Mouse (Mus musculus) adrenal gland, postnatal 10 days (tissue): ENCODE measurements around the gene Atl2. TPM values are rescaled to one million over a fixed set of nuclear protein-coding genes. Genes with fewer than 3 reads are reported as not detected.

ENCODE experiments used
- DNase-seq: peaks from one replicate; pipeline ENCODE4 v3.0.0; 2021; ENCODE audit warnings: mixed read lengths
- total RNA-seq, 2 experiments: library from RNA; stranded (reverse); gene quantifications; 2 replicates each; pipeline ENCODE4 v1.2.3; 2021

The Atl2 gene
- total RNA-seq, 2 experiments from 2014 or later: 49.5 to 83.7 TPM

DNA sequence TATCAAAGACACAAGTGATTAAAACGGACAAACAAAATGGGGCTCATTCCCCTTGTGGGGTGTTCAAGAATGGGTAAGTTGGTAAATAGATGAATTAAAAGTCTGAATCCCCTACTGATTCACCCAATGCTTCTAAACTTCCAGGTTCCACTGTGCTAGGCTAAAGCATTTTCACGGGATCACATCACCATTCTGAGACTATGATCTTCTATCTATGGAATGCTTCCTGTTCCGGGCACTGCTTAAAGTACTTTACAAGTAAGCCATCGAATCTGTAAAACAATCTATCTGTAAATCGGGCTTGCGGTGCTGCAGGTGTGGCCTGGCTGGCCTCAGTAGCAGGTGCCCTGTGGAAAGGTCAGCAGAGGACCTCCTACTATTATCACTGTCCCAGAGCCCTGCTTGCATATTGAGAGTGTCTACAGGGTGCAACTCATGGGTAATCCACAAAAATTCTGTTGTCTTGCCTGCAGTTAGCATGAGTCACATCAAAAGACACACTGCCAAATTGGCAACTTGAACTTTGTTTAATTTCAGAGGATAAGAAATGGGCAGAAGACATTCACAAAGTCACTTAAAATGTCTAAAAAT is 2.3 kb upstream of the Atl2 start:
- DNase-seq: no peak

DNA sequence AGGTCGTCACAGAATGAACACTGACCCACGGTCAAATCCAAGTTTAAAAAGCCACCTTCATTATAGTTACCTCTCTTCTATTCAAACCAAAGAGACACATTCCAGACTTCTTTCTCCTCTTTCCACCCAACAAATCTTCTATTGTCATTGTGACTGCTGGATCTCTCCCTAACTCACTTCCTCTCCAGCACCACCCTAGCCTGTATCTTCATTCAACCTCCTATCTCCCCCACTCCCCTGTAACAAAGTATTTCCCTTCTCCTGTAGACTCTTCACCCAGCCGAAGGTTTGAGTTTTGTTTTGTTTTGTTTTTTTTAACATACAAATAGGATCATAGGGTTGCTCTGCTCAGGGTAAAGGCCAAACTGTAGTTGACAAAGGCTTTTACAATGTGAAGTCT is 1.7 kb upstream of the Atl2 start:
- DNase-seq: no peak

DNA sequence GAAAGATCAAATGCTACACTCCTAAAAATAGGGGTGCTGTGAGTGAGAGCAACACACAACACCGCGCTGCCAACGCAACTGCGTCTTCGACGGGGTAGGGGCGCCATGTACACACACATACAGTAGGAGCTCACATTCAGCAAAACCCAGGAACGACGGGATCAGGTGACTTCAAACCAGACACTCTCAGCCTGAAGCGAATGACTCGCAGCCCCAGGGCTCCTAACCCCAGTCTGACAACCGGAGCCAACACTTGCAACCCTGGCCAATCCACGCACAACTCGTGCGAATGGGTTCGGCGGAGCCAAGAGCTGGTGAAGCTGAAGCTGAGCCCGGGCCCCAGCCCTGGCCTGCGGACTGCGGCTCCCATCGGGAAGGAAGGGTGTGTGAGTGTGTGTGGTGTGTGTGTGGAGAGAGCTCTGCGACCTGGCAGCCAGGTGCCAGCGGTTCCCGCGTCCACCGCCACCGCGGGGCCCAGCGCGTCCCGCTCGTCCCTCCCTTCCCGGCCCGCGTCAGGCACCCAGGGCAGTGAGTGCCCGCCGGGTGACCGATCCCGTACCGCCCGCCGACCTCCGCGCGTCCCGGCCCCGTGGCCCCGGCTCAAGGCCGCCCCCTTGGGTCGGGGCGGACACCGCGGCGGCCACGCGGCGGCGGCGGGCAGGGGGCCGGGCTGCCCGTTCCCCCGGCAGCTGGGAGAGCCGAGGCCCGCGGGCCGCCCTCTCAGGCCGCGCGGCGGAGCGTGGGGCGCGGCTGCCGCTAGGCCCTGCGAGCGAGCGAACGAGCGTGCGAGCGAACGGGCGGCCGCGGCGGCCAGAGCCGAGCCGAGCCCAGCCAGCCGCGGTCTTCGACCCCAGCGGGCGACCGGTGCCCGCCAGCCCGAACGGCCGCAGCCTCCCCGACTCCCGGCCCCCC is 696 bp downstream of the Atl2 start:
- peak; percentile 77 for DNase-seq

DNA sequence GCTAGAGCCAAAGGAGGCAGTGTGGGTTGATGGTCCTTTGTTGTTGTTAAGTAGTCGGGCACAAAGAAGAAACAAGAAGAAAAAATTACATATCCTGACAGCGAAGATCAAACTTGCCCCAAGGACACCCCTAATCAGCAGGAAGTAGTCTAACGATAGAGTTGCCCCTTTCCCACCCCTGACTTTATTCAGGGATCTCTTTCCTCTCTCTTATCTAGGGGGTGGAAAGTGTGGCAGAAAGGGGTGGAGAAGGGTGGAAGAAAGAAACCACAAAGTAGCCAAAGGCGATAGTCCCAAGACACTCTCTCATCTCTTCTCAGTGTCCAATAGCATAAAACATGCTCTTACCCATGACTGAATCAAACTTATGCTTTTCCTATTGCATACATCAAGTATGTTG is 1.9 kb downstream of the Atl2 start:
- DNase-seq: no peak

DNA sequence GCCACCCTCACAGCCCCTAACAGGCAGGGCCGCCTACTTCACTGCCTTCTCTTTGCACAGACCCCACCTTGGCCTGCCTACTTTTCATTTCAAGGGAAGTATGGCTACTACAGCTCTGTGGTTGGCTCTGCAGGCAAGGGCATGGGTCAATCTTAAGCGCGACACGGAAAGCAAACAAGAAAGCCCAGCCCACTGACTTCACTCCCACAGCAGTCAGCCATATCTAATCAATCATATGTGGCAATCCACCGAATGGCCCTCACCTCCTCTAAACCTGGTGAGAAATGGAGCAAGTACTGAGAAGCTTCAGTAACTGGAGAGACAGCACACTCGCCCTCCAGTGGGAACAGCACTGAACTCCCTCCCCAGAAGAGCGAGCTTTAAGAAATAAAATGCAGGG is 4.0 kb downstream of the Atl2 start:
- peak; percentile 52 for DNase-seq

DNA sequence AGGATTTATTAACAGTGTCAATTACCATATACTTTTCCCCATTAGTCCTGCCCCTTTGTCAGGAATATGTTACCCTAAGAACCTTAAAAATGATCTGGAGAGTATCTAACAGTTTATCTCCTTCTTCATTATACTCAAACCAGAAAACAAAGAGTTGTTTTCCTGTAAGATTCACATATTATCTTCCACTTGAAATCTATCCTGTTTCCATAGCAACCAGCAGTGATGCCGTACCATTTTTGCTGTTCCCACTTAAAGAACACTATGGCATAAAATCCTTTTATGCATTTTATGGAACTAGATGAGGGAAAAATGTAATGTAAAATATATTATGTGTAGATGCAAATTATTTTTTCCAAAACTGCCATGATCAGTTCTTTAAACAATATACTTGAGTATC is 8.0 kb downstream of the Atl2 start:
- no peak for DNase-seq

DNA sequence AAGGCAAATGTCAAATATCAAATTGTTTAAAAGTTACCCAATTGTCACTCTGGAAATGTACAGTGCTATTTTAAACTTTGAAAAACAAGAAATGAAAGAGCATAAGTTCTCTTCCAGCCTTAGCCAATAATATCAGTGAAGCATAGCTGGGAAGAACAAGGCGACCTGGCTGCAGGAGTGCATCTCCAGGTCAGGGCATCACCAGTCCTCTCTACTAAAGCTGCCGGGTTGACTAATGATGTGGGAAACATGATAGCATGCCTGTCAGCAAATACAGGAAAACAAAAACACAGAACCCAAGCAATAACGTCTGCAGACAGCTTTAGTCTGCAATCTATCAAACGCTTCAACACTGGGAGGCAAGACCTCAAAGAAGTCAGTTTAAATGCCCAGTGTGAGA is 12.7 kb downstream of the Atl2 start:
- no peak for DNase-seq

DNA sequence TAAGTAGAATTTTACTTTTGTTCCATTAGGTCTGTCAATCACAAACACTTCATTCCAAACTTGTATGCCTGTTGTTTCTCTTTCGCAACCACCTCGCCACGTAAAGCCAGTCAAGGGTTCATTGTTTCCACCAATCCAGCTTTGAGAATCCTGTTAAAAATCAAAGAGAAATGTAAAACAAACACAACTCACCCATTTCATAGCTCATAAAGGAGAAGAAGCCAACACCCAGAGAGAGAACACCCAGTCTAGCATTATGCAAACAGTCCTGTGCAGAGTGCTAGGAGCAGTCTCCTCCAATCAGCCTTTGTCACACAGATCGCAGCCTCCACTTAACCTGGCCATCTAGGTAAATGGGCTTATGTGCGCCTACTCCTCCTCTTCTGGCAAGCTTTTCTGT is 30.9 kb downstream of the Atl2 start:
- DNase-seq: no peak

DNA sequence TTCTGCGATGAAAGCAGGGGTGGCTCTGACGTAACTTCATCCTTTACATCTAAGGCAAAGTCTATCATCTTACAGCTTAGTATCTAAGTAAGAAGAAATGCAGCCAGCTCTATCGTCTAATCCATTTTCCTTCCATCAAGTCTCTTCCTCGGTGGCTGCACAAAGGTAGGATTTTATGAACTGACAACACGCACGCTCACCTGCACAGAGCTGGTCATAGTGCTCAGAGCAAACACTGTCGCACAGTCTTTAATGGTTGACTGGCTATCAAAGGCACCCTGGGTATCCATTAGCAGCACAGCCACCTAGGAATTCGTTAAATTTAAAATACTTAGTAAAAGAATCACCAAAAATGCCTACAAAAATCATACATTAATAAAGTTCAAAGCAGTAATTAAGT is 31.4 kb downstream of the Atl2 start:
- DNase-seq: no peak

DNA sequence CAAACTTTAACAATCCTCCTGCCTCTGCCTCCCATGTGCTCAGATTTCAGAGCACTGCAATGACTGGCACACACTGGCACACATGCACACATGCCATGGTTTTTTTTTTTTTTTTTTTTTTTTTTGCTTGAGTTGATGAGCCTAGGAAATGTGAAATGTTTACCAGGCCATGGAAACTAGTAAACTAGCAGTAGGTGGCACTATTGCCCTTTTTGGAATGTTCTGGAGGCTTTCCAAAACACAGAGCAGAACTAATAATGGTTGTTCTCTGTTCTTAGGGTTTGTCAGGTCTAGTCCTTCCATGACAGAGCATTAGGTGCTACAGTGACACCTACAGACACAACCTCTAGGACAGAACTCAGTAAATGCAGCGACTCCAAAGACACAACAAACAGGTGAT is 33.9 kb downstream of the Atl2 start:
- DNase-seq: peak; percentile 66

DNA sequence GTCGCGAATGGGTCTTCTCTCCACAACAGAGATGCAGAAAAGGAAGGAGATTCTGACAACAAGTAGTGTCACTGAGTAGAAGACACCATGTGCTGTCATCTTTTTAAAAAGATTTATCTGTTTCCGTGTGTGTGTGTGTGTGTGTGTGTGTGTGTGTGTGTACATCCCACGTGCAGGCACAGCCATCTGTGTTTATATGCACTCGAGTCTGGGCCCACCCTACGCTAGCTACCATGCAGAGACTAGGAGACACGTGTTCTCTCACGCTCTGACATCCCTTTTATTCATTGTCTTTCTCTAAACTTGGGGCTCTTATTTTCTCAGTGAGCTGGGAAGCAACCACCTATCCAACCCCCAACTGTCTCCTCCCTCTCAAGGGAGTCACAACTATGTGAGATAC is 40.4 kb downstream of the Atl2 start:
- DNase-seq: no peak

DNA sequence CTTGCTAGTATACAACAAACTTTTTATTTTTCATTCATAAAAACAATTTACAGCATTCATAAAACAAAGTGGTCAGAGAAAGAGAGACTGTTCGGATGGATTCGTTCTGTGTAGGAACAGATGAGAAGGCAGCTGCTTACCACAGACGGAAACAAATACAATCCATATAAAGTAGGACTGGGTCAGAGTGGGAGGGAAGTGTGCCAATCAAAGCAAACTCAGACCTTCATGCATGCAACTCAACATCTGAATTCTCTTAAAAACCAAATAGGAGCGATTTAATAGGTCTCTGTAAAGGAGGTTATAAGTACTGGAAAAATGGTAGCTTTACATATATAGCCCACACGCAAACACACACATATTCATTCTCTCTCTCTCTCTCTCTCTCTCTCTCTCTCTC is 47.5 kb downstream of the Atl2 start:
- DNase-seq: no peak

DNA sequence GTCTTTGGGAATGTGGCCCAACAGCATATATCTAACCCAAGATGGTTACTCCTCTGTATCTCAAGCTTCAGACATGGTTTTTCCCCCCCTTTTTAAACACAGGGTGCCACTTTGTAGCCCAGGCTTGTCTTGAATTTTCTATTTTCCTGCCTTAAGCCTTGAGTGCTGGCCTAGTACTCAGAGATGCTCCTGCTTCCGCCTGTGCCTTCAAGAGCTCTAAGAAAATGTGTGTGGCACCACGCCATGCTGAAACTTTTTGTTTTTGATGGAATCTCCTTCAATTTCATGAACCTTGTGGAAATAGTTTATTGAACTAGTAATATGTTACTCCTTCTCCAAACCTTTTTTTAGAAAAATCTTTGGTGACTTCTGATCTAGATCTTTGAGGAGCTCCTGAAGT is 49.7 kb downstream of the Atl2 start:
- DNase-seq: no peak

DNA sequence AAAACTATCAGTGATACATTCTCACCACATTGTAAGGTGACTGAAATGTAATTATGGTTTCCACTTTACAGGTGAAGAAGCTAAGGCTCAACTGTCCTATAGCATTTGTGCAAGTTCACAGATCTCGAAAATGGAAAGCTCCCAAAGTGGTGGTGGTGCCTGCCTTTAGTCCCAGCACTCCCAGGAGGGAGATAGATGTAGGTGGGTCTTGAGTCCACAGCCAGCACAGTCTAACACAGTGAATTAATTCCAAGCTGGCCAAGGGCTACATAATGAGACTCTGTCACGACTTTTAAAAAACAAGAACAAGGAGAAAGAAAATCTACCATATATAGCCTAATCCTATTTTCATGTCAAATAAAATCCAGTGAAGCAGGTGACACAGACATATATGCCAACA is 50.2 kb downstream of the Atl2 start:
- DNase-seq: no peak

DNA sequence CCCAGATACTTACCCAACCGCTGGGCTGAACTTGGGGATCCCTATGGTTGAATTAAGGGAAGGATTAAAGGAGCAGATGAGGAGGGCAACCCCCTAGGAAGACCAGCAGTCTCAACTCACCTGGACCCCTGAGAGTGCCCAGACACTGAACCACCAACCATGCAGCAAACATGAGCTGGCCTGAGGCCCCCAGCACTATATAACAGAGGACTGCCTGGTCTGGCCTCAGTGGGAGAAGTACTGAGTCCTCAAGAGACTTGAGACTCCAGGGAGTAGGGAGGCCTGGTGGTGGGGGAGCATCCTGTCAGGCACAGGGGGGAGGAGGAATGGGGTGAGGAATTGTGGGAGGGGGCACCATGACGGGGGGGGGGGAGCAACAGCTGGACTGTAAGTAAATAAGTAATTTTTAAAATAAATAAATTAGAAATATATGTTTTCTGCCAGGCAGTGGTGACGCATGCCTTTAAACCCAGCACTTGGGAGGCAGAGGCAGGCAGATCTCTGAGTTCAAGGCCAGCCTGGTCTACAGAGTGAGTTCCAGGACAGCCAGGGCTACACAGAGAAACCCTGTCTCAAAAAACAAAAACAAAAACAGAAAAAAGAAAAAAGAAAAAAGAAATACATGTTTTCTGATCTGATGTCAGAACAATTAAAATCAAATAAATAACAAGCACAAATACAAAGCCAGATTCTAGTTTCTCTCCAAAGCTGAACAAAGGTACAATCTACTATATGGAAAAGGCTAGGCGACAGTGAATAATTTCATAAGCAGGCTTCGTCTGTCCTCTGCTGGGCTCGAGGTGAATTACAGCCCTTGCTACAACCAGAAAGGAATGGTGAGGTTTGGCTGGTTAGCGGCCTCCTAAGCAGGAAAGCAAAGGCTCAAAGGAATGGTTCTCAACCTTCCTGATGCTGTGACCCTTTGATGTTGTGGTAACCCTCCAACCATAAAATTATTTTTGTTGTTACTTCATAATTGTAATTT is 55.4 kb downstream of the Atl2 start:
- DNase-seq: peak; percentile 80

DNA sequence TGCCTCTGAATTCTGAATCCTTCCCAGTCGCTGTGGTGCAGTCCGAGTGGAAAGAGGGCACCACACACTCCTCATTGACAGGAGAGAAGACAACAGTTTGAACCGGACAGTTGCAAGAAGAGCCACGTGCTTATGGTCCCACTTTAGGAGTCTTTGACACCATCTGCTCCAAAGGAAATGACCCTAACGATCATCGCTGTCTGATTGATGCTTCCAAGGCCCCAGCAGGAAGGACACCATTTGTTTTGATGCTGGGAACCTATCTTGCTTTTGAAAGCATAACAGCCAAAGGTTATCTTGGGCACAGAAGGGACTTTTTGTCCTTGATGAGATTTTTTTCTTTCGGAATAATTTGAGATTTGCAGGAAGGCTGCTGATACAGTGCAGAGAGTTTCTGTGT is 58.9 kb downstream of the Atl2 start:
- DNase-seq: no peak

DNA sequence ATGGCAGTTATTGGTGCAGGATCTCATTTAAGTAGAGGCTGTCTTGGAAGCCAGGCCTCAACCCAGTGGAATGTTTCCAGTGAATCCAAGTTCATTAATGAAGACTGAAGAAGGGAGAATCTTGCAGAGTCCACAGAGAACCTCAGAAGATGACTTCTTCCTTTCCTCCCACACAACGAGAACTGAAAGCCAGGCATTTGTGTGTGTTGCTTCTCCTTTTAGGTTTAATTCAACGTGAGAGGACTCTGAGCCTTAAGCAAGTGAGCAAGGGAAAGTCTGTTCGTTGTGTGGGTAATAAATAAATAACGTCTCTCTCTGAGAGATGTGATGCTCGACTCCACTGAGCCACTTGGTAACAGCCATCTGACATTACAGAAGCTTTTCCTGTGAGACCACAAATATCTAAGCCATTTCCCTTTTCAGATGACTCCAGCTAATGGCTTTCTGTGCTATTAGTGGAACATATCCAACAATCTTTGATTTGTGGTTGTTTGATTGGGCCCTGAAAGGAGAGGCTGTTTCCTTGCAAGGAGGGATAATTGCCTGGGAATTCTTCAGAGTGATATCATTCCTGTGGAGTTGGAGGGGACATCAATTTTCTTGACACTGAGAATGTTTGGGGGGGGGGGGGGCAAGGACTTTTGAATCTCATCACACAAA is 60.1 kb downstream of the Atl2 start:
- no peak for DNase-seq

DNA sequence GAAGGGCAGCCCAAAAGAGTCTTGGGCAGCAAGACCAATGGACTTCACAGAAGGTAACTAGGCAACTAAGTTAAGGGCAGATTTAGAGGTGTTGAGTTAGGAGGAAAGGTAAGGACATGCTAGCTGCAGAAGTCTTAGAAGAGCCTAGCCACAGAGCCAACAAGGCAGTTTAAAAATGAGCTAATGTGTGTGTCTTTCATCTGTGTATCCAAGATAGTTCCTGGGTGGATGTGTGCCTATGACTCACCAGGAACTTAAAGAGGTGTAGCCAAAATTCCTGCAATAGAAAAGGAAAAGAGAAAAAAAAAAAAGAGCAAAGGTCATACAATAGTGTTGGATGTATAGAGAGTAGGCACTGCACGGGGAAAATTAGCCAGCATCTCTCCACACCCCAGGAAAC is 63.6 kb downstream of the Atl2 start:
- no peak for DNase-seq

DNA sequence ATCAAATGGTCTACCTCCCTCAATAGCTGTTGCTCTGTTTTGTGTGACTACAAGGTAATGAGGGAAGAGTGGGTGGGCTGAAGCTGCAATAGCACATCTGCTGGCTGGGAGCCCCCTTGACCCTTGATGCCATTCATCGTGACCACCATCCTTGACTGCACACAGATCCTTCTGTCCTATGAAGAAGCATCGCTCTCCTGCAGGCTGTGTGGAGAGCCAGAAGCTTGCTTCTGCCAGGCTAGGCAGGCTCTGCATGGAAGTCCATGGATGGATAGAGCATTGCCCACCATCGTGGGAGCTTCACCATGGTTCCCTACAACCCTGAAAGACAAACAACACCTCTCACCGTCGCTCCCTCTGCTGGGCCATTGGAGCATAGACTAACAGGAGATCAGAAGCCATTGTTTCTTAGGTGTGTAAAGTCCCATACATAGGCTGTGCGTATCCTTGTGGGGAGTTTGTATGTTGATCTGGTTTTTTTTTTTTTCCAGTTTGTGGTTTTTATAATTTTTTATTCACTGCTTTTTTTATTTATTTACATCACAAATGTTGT is 69.4 kb downstream of the Atl2 start:
- no peak for DNase-seq

DNA sequence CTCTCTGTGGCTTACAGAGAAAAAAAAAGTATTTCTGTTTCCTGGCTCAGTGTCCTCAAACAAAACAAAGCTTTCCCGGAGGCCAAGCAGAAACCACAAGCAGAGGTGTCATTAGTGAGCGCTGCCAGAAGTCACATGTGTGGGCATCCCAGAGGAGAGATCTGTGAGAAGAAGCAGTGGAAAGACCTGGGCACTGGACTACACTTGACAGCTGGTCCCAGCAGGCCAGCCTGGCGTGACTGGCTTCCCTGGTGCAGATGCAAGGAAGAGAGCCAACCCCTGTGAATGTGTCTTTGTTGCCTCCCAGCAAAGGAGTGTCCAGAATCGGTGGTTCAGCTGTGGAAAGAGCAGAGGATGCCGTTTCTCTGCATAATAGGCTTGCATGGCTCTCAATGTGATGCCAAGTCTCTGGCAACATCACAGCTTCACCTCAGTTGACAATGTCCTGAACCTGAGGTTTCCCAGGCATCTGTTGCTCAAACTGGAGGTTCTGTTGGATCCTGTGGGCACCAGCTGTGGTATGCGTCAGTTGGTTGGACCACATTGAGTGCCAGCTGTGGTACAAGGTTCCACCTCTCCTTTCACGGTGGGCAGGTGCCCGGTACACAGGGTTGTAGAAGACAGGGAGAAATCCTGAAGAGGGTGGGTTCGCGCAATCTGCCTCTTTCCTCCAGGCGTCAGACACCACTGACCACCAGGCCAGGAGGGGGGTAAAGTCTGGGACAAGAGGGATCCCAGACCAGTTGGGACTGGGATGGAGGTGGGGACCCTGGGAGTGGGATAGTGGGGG is 70.5 kb downstream of the Atl2 start:
- DNase-seq: peak; percentile 19

DNA sequence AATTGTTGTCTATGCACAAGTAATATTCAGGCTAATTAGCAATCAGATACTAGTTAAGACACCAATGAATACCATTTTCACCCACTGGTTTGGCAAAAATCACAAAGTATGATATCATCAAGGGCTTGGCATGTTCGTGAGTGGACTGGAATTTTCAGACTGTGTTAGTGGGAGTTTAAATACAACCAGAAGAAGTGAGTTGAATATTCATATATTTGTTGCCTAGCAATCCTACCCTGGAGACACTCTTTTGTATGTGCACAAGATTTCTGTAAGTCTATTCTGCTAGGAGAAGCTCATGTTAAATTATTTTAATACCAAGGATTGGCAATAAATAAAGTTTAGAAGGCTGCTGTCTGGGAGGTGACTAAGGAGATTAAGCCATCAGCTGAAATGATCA is 71.5 kb downstream of the Atl2 start:
- DNase-seq: no peak
